Comparison of ENCODE assay signal across 11 mouse cellular contexts in genomic region chr1:182149966-182150365, GRCm38 (mm10). TPM values are rescaled to one million over a fixed set of nuclear protein-coding genes. Genes with fewer than 3 reads are reported as not detected.
DNase-seq lines count a peak whose midpoint lies in the region; ATAC-seq and TF ChIP-seq lines count a peak whose summit lies in the region.
"Had no signal": no experiment of that assay in that cellular context is flagged by ENCODE, and none has a peak within 500 bp of the region (broad histone marks: within the 10 kb centered on the region; RNA-seq: fewer than 3 reads in every experiment).

No protein-coding gene starts in this region.

- ATAC-seq in granulocyte monocyte progenitor cell, adult 5-6 weeks (replicated peaks; ENCODE audit: poor library complexity, severe bottlenecking), result peak; percentile 68
- ATAC-seq in forebrain, embryonic 12.5 days (ENCODE audit: low FRiP score), result no peak

- peak; percentile 46 for TF ChIP-seq CTCF in gastrocnemius, adult 2 months (IDR thresholded peaks at IDR 0.05)

- intact Hi-C loops in gastrocnemius, adult 2 months (cut with DNase I), result no loop called here
- intact Hi-C loops in gastrocnemius, postnatal 36 days (cut with DNase I), result loop anchor here (2.0 kb wide), 1 partner anchor 47 kb away; no protein-coding TSS in a partner anchor

- H3K9ac ChIP-seq in forebrain, embryonic 12.5 days, result no peak overlapping the region

- H3K36me3 ChIP-seq in forebrain, embryonic 12.5 days (replicated peaks), result no peaks in the 10 kb centered on the region

- no peaks in the 10 kb centered on the region for H3K4me1 ChIP-seq in forebrain, embryonic 12.5 days

- 98% methylated on average over 2 of the region's 2 CpGs for WGBS in forebrain, embryonic 12.5 days

- H3K27me3 ChIP-seq in forebrain, embryonic 12.5 days, result no peaks in the 10 kb centered on the region

- no peak for DNase-seq in gastrocnemius, adult 2 months
- no peak for DNase-seq in gastrocnemius, postnatal 36 days
- peak; percentile 36 for DNase-seq in testis, postnatal 10 days (ENCODE audit: low spot score)
- no peak for DNase-seq in testis, postnatal 14 days (ENCODE audit: low spot score)
- no peak for DNase-seq in adrenal gland, postnatal 25 days
- DNase-seq in gastrocnemius, adult 18-20 months (ENCODE audit: low spot score), result no peak

- no peaks in the 10 kb centered on the region for H3K9me3 ChIP-seq in forebrain, embryonic 12.5 days

- no peak overlapping the region for H3K4me2 ChIP-seq in forebrain, embryonic 12.5 days

- no peak overlapping the region for H3K4me3 ChIP-seq in gastrocnemius, adult 2 months
- H3K4me3 ChIP-seq in forebrain, embryonic 12.5 days (replicated peaks), result no peak overlapping the region

- no peak overlapping the region for H3K27ac ChIP-seq in gastrocnemius, adult 2 months
- H3K27ac ChIP-seq in forebrain, embryonic 12.5 days, result no peak overlapping the region

RNA-seq across cellular contexts. Expression of gene Vmn1r1, which starts 14.3 kb away (rescaled TPM):
- not detected for total RNA-seq in gastrocnemius, adult 2 months (2021)
- not detected for total RNA-seq in gastrocnemius, postnatal 36 days (2021)
- not detected in 2 replicates for total RNA-seq in granulocyte monocyte progenitor cell, adult 5-6 weeks (2014; fragmentation: Nextera tagmentation)
- not detected in 2 replicates for total RNA-seq in granulocyte monocyte progenitor cell, adult 5-6 weeks (2017)
- not detected in 2 replicates for total RNA-seq in adrenal gland, postnatal 25 days (2021)
- not detected in 2 replicates for polyA plus RNA-seq in forebrain, embryonic 12.5 days (2016; fragmentation: Nextera tagmentation; extraction: Ambion mirVana)
- total RNA-seq in gastrocnemius, adult 18-20 months (2021), result not detected
- polyA plus RNA-seq: heart, embryonic 16.5 days; limb, embryonic 11.5 days; neural tube, embryonic 11.5 days had no signal

RNA-seq across cellular contexts. Expression of gene Srp9, which starts 25.4 kb away (rescaled TPM):
- 10 to 100 TPM; 41.1 to 44.9 TPM for total RNA-seq in gastrocnemius, adult 2 months (2021)
- 10 to 100 TPM; 38.7 to 42.4 TPM for total RNA-seq in gastrocnemius, postnatal 36 days (2021)
- total RNA-seq in granulocyte monocyte progenitor cell, adult 5-6 weeks (2014; fragmentation: Nextera tagmentation), result 147 and 167 TPM in 2 replicates
- total RNA-seq in granulocyte monocyte progenitor cell, adult 5-6 weeks (2017), result 168 and 203 TPM in 2 replicates
- 50.7 and 60.9 TPM in 2 replicates for total RNA-seq in adrenal gland, postnatal 25 days (2021)
- polyA plus RNA-seq in forebrain, embryonic 12.5 days (2016; fragmentation: Nextera tagmentation; extraction: Ambion mirVana), result 156 and 160 TPM in 2 replicates
- 10 to 100 TPM; 43.1 to 44.7 TPM for total RNA-seq in gastrocnemius, adult 18-20 months (2021)
